Mouse (Mus musculus) kidney, adult 8-10 months (tissue): ENCODE measurements at regions not wholly inside any gene's neighbourhood (a gene's known extent, or its start where the extent isn't known, plus 50 kb on each side); places are given as distances from the start of the nearest gene placed in this dataset.
A peak's percentile ranks its signal among the peaks of the same experiment; 100 is the strongest.
"Not testable (repeated sequence)": the region's sequence is repeated elsewhere in the genome, so short reads cannot be mapped to it uniquely, and the experiment has no call there.

ENCODE experiments used
- DNase-seq, 2 experiments: peaks; one replicate each; pipeline ENCODE4 v3.0.0; 2022

DNA sequence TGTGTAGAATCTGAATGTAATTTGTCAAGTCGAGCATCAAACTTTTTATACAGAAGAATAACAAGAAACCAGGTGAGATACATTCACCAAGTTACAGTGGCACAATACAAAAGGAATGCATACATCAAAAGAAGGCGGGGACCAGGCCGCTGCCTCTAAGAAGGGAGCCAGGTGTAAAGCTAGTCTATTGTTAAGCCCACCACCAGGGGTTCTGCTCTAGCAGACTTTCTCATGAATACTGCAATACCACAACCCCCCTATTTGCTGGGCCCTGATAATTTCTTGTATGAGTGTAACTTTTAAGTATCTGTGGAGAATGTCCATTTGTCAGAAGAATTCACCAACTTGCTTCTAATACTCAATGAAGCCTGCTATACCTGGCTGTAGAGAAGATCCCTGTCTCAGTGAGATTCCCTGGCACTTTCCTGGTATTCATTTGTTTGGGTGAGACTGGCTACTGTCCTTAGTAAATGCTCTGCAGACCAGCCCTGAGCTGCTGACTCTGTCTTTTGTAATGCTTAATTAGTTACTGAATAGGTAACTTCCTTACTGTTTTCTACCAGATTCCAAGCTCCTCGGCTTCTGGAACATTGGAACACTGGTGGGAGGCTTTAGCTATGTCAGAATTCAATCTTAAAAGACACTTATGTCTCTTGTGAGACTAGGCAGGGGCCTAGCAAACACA lies 335.7 kb downstream of the Tbl1xr1 start:
- not testable (repeated sequence) for DNase-seq

DNA sequence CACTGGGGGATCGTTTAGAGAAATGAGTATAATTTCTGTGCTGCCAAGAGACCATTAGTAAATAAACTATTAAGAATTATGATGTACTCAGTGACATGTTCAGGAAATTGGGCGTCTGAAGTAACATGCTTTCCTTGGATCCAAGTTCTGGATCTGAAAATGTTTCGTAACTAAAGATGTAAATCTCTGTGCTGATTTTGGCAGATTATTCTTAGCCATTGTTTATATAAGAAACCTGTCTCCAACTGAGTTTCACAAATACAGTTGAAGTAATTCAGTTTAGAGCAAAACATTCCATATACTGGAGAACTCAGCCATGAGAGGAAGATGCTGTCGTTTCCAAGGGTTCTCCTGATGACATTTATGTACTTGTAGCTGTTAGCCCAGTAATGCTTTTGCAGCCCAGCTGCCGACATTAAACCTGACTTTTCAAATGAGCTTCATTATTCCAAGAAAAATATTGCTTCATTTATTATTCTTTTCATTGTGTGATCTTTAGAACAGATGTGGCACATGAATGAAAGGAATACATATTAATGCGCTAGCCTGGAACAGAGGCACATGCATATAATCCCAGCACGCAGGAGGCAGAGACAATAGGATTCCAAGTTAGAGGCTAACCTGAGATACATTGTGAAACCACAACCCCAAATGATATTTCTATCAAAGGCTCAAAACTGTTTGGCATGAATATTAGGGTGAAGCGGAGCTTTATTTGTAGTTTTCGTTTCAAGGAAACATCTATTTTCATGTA lies 361.8 kb downstream of the Tbl1xr1 start:
- DNase-seq: peak in 1 of 2 experiments; percentile 0

- no peak for DNase-seq
These were observed 394.1 kb downstream of the Tbl1xr1 start for GRCm38 (mm10) chr3:22470542-22470941.

- DNase-seq: no peak
These were observed 416.1 kb downstream of the Tbl1xr1 start for GRCm38 (mm10) chr3:22492530-22492929.
